Mouse (Mus musculus): Measurements from ENCODE around the gene Smagp. TPM values are rescaled to one million over a fixed set of nuclear protein-coding genes. Genes with fewer than 3 reads are reported as not detected.
A peak's percentile ranks its signal among the peaks of the same experiment; 100 is the strongest.

The Smagp gene
- polyA plus RNA-seq (2012; rRNA removed), result 3.3 and 3.7 TPM in 2 replicates

GRCm38 (mm10) chr15:100636700-100637501 lies at the start of gene Smagp:
TSS of gene Smagp (minus strand) at chr15:100636940.
- 2% methylated on average over 77 of the region's 77 CpGs for WGBS
- Histone ChIP-seq H3K4me3 (replicated peaks; ENCODE audit: insufficient read depth, low read depth, low read length) (peak within 1 kb of the TSS; percentile 6), H3K27ac (ENCODE audit: insufficient read depth, low read length) (no peak within 1 kb of the TSS), H3K4me1 (ENCODE audit: control insufficient read depth, insufficient read depth, low read length) (no peaks in the 10 kb centered on the region), H3K27me3 (ENCODE audit: control insufficient read depth, insufficient read depth, low read length) (peaks cover 12% of the 10 kb centered on the region)
- DNase-seq, result no peak
- TF ChIP-seq CTCF (IDR thresholded peaks at IDR 0.05; ENCODE audit: borderline replicate concordance, insufficient read depth, low read depth, low read length) (no peak), POLR2A (IDR thresholded peaks at IDR 0.05; ENCODE audit: borderline replicate concordance, insufficient read depth, low read length) (no peak)

- WGBS, result 40% methylated on average over 6 of the region's 6 CpGs
- TF ChIP-seq CTCF (IDR thresholded peaks at IDR 0.05; ENCODE audit: borderline replicate concordance, insufficient read depth, low read depth, low read length), result no peak
- TF ChIP-seq POLR2A (IDR thresholded peaks at IDR 0.05; ENCODE audit: borderline replicate concordance, insufficient read depth, low read length), result no peak
- no peak for DNase-seq
Observed at GRCm38 (mm10) chr15:100686434-100686833, 49.7 kb upstream of the Smagp start.

GRCm38 (mm10) chr15:100685849-100686248 lies 49.1 kb upstream of the Smagp start:
- TF ChIP-seq CTCF (IDR thresholded peaks at IDR 0.05; ENCODE audit: borderline replicate concordance, insufficient read depth, low read depth, low read length), result no peak
- no peak for TF ChIP-seq POLR2A (IDR thresholded peaks at IDR 0.05; ENCODE audit: borderline replicate concordance, insufficient read depth, low read length)
- Histone ChIP-seq H3K4me1 (ENCODE audit: control insufficient read depth, insufficient read depth, low read length) (no peaks in the 10 kb centered on the region), H3K27me3 (ENCODE audit: control insufficient read depth, insufficient read depth, low read length) (no peaks in the 10 kb centered on the region), H3K27ac (ENCODE audit: insufficient read depth, low read length) (no peak overlapping the region), H3K4me3 (replicated peaks; ENCODE audit: insufficient read depth, low read depth, low read length) (no peak overlapping the region)
- DNase-seq, result no peak
- WGBS, result 71% methylated on average over 8 of the region's 8 CpGs

More at GRCm38 (mm10) chr15:100686434-100686833, 49.7 kb upstream of the Smagp start:
- Histone ChIP-seq H3K27ac (ENCODE audit: insufficient read depth, low read length) (no peak overlapping the region), H3K4me3 (replicated peaks; ENCODE audit: insufficient read depth, low read depth, low read length) (no peak overlapping the region), H3K27me3 (ENCODE audit: control insufficient read depth, insufficient read depth, low read length) (no peaks in the 10 kb centered on the region), H3K4me1 (ENCODE audit: control insufficient read depth, insufficient read depth, low read length) (no peaks in the 10 kb centered on the region)

GRCm38 (mm10) chr15:100685255-100685654 lies 48.5 kb upstream of the Smagp start:
- WGBS, result 22% methylated on average over 13 of the region's 13 CpGs

GRCm38 (mm10) chr15:100684450-100684849 lies 47.7 kb upstream of the Smagp start:
- DNase-seq, result no peak
- no peaks in the 10 kb centered on the region for H3K27me3 ChIP-seq (ENCODE audit: control insufficient read depth, insufficient read depth, low read length)
- H3K4me3 ChIP-seq (replicated peaks; ENCODE audit: insufficient read depth, low read depth, low read length), result no peak overlapping the region
- TF ChIP-seq CTCF (IDR thresholded peaks at IDR 0.05; ENCODE audit: borderline replicate concordance, insufficient read depth, low read depth, low read length) (no peak), POLR2A (IDR thresholded peaks at IDR 0.05; ENCODE audit: borderline replicate concordance, insufficient read depth, low read length) (no peak)
- H3K4me1 ChIP-seq (ENCODE audit: control insufficient read depth, insufficient read depth, low read length), result no peaks in the 10 kb centered on the region
- no peak overlapping the region for H3K27ac ChIP-seq (ENCODE audit: insufficient read depth, low read length)
- 62% methylated on average over 10 of the region's 10 CpGs for WGBS

More at GRCm38 (mm10) chr15:100685255-100685654, 48.5 kb upstream of the Smagp start:
- H3K4me1 ChIP-seq (ENCODE audit: control insufficient read depth, insufficient read depth, low read length), result no peaks in the 10 kb centered on the region
- no peak for DNase-seq
- no peak overlapping the region for H3K4me3 ChIP-seq (replicated peaks; ENCODE audit: insufficient read depth, low read depth, low read length)
- no peak overlapping the region for H3K27ac ChIP-seq (ENCODE audit: insufficient read depth, low read length)
- H3K27me3 ChIP-seq (ENCODE audit: control insufficient read depth, insufficient read depth, low read length), result no peaks in the 10 kb centered on the region
- TF ChIP-seq CTCF (IDR thresholded peaks at IDR 0.05; ENCODE audit: borderline replicate concordance, insufficient read depth, low read depth, low read length) (no peak), POLR2A (IDR thresholded peaks at IDR 0.05; ENCODE audit: borderline replicate concordance, insufficient read depth, low read length) (no peak)

DNA sequence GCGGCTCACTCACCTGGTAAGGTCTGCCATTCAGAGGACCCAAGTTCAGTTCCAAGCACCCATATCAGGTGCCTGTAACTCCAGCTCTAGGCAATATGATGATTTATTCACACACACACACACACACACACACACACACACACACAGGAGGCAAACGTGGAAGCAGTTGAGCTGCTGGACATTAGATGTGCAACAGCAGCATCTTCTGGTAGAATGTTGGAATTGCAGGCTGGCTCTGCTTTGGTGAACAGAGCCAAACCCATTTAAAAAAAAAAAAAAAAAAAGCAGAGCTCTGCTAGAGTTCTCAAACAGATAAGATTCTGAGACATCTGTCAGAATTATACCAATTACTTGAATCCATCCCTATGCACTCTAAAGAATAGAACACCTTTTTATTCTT lies 46.3 kb upstream of the Smagp start:
- Histone ChIP-seq H3K27me3 (ENCODE audit: control insufficient read depth, insufficient read depth, low read length) (no peaks in the 10 kb centered on the region), H3K4me3 (replicated peaks; ENCODE audit: insufficient read depth, low read depth, low read length) (no peak overlapping the region), H3K27ac (ENCODE audit: insufficient read depth, low read length) (no peak overlapping the region), H3K4me1 (ENCODE audit: control insufficient read depth, insufficient read depth, low read length) (no peaks in the 10 kb centered on the region)
- peak; percentile 68 to 77 for DNase-seq
- TF ChIP-seq POLR2A (IDR thresholded peaks at IDR 0.05; ENCODE audit: borderline replicate concordance, insufficient read depth, low read length) (no peak), CTCF (IDR thresholded peaks at IDR 0.05; ENCODE audit: borderline replicate concordance, insufficient read depth, low read depth, low read length) (peak; percentile 85)
- 48% methylated on average over 2 of the region's 2 CpGs for WGBS

DNA sequence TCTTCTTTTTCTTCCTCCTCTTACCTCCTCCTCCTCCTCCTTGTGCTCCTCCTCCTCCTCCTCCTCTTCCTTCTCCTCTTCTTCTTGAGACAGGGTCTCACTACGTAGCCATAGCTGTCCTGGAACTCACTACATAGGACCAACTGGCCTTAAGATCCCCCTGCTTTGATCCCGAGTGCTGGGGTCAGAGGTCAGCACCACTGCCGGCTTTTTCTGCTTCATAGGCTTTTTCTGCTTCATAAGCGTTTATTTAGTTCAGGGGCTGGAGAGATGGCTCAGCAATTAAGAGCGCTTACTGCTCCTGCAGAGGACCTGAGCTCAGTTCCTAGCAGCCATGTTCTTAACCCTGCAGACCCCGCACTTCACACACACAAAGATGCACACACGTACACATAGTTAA lies 45.0 kb upstream of the Smagp start:
- H3K27me3 ChIP-seq (ENCODE audit: control insufficient read depth, insufficient read depth, low read length), result no peaks in the 10 kb centered on the region
- DNase-seq, result no peak
- WGBS, result 51% methylated on average over 7 of the region's 7 CpGs
- H3K4me3 ChIP-seq (replicated peaks; ENCODE audit: insufficient read depth, low read depth, low read length), result no peak overlapping the region
- H3K4me1 ChIP-seq (ENCODE audit: control insufficient read depth, insufficient read depth, low read length), result no peaks in the 10 kb centered on the region
- no peak overlapping the region for H3K27ac ChIP-seq (ENCODE audit: insufficient read depth, low read length)
- TF ChIP-seq POLR2A (IDR thresholded peaks at IDR 0.05; ENCODE audit: borderline replicate concordance, insufficient read depth, low read length) (no peak), CTCF (IDR thresholded peaks at IDR 0.05; ENCODE audit: borderline replicate concordance, insufficient read depth, low read depth, low read length) (no peak)

DNA sequence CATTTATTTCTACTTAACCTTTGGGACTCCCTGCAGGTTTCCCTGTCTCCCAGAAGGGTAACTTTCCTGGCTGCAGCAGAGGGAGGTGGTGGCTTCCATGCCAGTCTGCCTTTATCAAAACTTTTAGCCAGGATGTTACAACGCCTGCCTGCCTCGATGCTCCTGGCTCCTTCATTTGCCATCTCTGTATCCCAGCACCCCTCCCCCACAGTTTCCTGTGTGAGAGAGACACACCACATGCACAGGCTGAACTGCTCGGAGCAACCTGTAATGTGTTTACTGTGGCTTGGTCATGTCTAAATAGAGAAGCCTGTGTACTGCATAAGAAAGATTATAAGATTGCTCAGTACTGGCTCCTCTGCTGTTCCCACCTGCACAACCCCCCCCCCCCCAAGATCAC lies 43.6 kb upstream of the Smagp start:
- DNase-seq, result no peak
- WGBS, result 58% methylated on average over 3 of the region's 3 CpGs
- no peak overlapping the region for H3K27ac ChIP-seq (ENCODE audit: insufficient read depth, low read length)
- TF ChIP-seq POLR2A (IDR thresholded peaks at IDR 0.05; ENCODE audit: borderline replicate concordance, insufficient read depth, low read length) (no peak), CTCF (IDR thresholded peaks at IDR 0.05; ENCODE audit: borderline replicate concordance, insufficient read depth, low read depth, low read length) (no peak)
- no peak overlapping the region for H3K4me3 ChIP-seq (replicated peaks; ENCODE audit: insufficient read depth, low read depth, low read length)
- no peaks in the 10 kb centered on the region; the same call in 1 of the 2 replicates for H3K4me1 ChIP-seq (ENCODE audit: control insufficient read depth, insufficient read depth, low read length)
- no peaks in the 10 kb centered on the region for H3K27me3 ChIP-seq (ENCODE audit: control insufficient read depth, insufficient read depth, low read length)

Data from cerebellum, adult 2 months (tissue).